Mouse (Mus musculus): ENCODE data around the gene Slc31a2.
A peak's percentile ranks its signal among the peaks of the same experiment; 100 is the strongest.

Slc31a2 gene

DNA sequence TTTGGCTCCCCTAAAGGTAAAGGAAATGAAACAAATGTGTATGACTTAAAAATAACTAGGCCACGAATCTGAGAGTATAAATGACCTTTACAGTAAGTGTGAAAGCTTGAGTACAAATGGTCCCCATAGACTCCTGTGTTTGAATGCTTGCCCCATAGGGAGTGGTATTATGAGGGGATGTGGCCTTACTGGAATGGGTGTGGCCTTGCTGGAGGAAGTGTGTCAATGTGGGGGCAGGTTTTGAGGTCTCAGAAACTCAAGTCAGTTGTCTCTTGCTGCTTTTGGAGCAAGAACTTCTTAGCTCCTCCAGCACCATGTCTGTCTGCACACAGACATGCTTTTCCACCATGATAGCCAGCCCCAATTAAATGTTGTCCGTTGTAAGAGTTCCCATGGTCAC is 54.1 kb downstream of the Slc31a2 start:
- no peak for DNase-seq (ENCODE audit: low spot score in 2 of 2)

- DNase-seq (ENCODE audit: low spot score in 2 of 2) = no peak
Observed at GRCm38 (mm10) chr4:62318294-62318693, 55.9 kb downstream of the Slc31a2 start.

DNA sequence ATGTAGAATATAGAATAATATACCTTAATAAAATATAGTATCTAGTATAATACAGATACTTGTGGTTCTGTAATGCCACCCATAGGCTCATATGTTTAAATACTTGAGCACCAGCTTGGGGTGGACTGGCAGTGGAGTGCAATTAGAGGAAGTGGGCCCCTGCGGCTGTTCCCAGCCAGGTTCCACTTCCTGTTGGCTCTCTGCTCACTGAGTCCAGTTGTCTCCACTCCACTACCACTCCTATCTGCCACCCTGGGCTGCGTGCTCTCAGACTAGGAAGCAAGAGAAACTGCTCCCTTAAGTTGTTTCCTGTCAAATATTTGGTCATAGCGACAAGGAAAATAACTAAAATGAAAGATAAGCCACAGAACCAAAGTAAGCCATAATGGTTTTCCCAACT is 60.3 kb downstream of the Slc31a2 start:
- peak in 1 of 2 experiments; percentile 27 for DNase-seq (ENCODE audit: low spot score in 2 of 2)

DNA sequence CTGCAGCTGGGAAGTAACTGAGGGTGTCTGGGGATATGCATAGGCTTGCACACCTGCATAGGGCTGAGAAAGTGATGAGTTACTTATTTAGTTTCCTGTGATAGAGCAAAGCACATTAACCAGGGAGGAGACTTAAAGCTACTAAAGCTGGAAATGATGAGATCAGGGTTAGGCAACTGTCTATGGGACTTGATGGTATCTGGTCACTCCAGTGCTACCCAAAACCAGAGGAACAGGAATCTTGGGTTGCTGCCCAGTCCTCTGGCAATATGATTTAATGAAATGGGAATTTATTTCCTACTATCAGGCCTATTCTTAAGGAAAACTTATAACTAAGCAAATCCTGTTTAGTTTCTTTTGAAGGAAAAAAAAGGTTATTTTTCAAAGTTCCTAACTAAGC is 63.7 kb downstream of the Slc31a2 start:
- DNase-seq (ENCODE audit: low spot score in 2 of 2) = no peak

- no peak for DNase-seq (ENCODE audit: low spot score in 2 of 2)
Observed at GRCm38 (mm10) chr4:62328941-62329660, 66.7 kb downstream of the Slc31a2 start.

DNA sequence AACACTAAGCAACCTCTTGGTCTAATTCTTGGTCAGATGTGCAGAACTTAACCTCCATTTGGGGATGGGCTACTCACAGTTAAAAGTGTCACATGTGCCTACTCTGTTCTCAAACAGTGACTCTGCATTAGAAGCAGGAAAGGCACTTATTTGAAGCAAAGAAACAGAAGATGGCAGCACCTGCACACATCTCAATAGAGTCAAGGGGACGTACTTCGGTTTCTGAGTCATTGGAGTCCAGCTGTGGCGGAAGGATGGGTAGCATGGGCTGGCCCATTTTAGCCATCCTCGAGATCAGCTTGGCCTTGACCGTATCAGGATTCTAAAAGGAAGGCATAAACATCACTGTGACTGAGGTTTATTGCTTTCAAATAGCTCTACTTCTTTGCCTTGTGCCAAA is 69.6 kb downstream of the Slc31a2 start:
- no peak for DNase-seq (ENCODE audit: low spot score in 2 of 2)

DNA sequence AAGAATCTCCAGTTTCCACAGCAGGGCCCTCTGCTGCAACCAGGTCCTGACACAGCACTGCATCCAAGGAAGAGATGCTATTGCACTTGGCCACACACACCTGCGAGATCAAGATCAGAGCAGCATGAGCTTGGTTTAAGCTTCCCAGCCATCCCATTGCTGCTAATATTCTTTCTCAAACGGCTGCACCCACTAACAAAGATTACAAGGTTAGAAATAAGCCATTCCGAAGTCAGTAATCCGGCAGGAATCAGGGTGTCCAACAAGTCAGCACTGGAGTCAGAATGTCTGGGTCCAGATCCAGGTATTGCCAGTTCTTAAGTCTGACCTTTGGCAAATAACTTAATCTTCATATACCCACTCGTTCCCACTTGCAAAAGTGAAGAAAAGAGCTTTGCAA is 76.2 kb downstream of the Slc31a2 start:
- DNase-seq (ENCODE audit: low spot score in 2 of 2) = no peak

- no peak for DNase-seq (ENCODE audit: low spot score in 2 of 2)
Observed at GRCm38 (mm10) chr4:62344000-62344399, 81.6 kb downstream of the Slc31a2 start.

- no peak for DNase-seq (ENCODE audit: low spot score in 2 of 2)
Observed at GRCm38 (mm10) chr4:62345827-62346226, 83.5 kb downstream of the Slc31a2 start.

DNA sequence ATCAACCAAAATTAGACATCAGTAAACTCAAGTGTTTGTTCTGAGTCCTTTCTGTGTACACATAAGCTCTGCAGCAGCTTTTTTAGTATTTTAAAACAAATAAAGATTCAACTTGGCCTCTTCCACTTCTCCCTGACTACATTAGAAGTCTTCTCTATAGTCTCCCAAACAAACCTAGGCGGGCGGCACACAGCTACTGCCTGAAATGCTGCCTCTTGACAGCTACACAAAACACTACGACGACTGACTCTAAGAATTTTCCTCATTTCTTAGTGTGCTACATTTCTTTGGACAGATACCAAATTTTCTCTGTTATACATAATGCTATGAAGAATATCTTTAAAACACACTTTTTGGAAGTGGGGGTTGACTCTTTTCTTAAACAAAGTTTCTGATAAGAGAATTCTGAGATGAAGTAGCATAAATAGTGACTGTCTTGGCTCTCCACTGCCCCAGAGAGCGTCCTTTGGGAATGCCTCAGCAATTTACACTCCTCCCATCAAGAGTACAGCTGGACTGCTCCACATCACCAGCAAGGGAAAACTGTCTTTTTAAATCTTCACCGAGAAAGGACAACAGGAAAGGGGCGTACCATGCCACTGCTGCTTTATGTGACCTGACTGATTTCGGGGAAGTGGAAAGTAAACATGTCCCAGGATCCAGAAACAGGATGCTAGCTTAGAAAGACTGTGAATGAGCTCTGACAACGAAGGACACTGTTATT is 85.4 kb downstream of the Slc31a2 start:
- DNase-seq (ENCODE audit: low spot score in 2 of 2) = no peak
